Mouse (Mus musculus): ENCODE measurements around the gene Jph3. TPM values are rescaled to one million over a fixed set of nuclear protein-coding genes. Genes with fewer than 3 reads are reported as not detected.

The Jph3 gene
- polyA plus RNA-seq, 1 experiment from 2014 or later = 44.1 TPM

DNA sequence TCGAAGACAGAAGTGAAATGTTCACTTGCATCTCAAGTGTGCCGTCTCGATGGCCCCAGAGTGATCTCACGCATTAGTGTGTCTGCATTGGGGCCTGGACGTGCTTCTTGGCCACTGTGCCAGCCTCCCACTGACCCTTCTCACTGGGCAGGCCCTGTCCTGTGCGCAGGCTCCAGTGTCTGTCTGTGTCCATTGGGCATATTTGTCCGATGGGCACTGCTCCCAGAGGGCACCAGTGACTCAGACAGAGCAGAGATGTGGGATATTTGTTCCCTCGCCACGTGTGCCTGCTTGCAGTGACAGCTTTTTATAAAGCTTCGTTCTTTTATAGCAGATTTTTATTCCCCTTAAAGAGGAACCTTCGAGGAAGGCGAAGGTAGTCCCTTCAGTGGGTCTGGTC, 44.5 kb downstream of the Jph3 start:
- WGBS = 86% methylated on average over 12 of the region's 12 CpGs
- H3K9me3 ChIP-seq (replicated peaks; ENCODE audit: control insufficient read depth, low read length) = no peaks in the 10 kb centered on the region
- H3K27me3 ChIP-seq (replicated peaks; ENCODE audit: control insufficient read depth, insufficient read depth, low read length) = no peaks in the 10 kb centered on the region
- ATAC-seq (no peak), DNase-seq (ENCODE audit: low spot score) (no peak)
- H3K9ac ChIP-seq (ENCODE audit: low read length) = no peak overlapping the region
- H3K4me3 ChIP-seq (ENCODE audit: low read depth, low read length) = no peak overlapping the region
- 0 out of 2 replicates have a peak, but pooled peaks cover 3% of the 10 kb centered on the region for H3K4me1 ChIP-seq (ENCODE audit: control insufficient read depth, insufficient read depth, low read length)
- H3K36me3 ChIP-seq (ENCODE audit: control insufficient read depth, insufficient read depth, low read length) = no peaks in the 10 kb centered on the region
- no peak overlapping the region for H3K27ac ChIP-seq (ENCODE audit: low read depth, low read length)
- no peak overlapping the region for H3K4me2 ChIP-seq (ENCODE audit: low read length)

DNA sequence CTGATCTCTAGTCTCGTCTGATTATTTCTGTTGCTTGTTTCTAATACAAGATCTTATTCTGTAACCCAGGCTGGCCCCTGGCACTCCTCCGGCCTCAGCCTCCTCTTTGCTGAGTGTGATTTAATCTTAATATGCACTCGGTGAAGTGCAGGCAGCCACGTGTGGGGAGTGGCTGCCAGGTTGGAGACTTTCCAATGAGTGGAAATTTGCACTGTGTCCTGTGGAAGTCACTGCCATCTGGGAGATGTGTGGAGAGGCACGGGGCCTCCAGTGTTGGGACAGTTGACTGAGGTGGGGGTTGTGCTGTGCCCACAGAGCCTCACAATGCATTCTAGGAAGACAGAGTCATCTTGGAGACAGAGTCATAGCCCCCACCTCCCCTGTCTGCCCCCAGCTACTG, 53.1 kb downstream of the Jph3 start:
- Histone ChIP-seq H3K27ac (ENCODE audit: low read depth, low read length) (no peak overlapping the region), H3K4me3 (ENCODE audit: low read depth, low read length) (no peak overlapping the region), H3K27me3 (replicated peaks; ENCODE audit: control insufficient read depth, insufficient read depth, low read length) (no peaks in the 10 kb centered on the region), H3K9ac (ENCODE audit: low read length) (no peak overlapping the region), H3K4me1 (ENCODE audit: control insufficient read depth, insufficient read depth, low read length) (no peaks in the 10 kb centered on the region), H3K9me3 (replicated peaks; ENCODE audit: control insufficient read depth, low read length) (no peaks in the 10 kb centered on the region), H3K36me3 (ENCODE audit: control insufficient read depth, insufficient read depth, low read length) (no peaks in the 10 kb centered on the region), H3K4me2 (ENCODE audit: low read length) (no peak overlapping the region)
- 66% methylated on average over 5 of the region's 5 CpGs for WGBS
- ATAC-seq (no peak), DNase-seq (ENCODE audit: low spot score) (no peak)

- H3K4me3 ChIP-seq (ENCODE audit: low read depth, low read length) = no peak overlapping the region
- H3K9ac ChIP-seq (ENCODE audit: low read length) = no peak overlapping the region
- no peaks in the 10 kb centered on the region for H3K36me3 ChIP-seq (ENCODE audit: control insufficient read depth, insufficient read depth, low read length)
- no peaks in the 10 kb centered on the region for H3K4me1 ChIP-seq (ENCODE audit: control insufficient read depth, insufficient read depth, low read length)
- WGBS = 54% methylated on average over 10 of the region's 10 CpGs
- no peaks in the 10 kb centered on the region for H3K27me3 ChIP-seq (replicated peaks; ENCODE audit: control insufficient read depth, insufficient read depth, low read length)
- no peaks in the 10 kb centered on the region for H3K9me3 ChIP-seq (replicated peaks; ENCODE audit: control insufficient read depth, low read length)
- no peak overlapping the region for H3K4me2 ChIP-seq (ENCODE audit: low read length)
- no peak for DNase-seq (ENCODE audit: low spot score)
- H3K27ac ChIP-seq (ENCODE audit: low read depth, low read length) = no peak overlapping the region
- no peak for ATAC-seq
Measured at GRCm38 (mm10) chr8:121786542-121786941, 57.1 kb downstream of the Jph3 start.

DNA sequence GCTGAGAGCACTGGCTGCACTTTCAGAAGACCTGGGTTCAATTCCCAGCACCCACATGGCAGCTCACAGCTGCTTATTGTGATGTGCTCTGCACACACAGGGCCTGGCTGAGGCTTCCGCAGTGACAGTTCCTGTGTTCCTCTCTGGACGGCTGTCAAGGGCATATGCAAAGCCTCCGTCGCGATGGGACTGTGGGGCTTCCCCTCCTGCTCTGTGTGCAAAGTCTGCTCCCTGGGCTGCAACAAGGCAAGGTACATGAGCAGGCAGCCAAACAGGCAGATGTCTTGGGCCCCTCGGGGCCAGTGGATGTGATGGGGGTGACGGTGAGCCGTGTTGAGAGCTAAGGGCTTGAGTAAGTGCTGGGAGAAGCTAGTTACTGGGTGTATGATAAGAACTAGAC, 59.4 kb downstream of the Jph3 start:
- Histone ChIP-seq H3K9me3 (replicated peaks; ENCODE audit: control insufficient read depth, low read length) (no peaks in the 10 kb centered on the region), H3K4me2 (ENCODE audit: low read length) (no peak overlapping the region), H3K4me1 (ENCODE audit: control insufficient read depth, insufficient read depth, low read length) (no peaks in the 10 kb centered on the region), H3K27me3 (replicated peaks; ENCODE audit: control insufficient read depth, insufficient read depth, low read length) (no peaks in the 10 kb centered on the region), H3K9ac (ENCODE audit: low read length) (no peak overlapping the region), H3K4me3 (ENCODE audit: low read depth, low read length) (no peak overlapping the region), H3K36me3 (ENCODE audit: control insufficient read depth, insufficient read depth, low read length) (no peaks in the 10 kb centered on the region), H3K27ac (ENCODE audit: low read depth, low read length) (no peak overlapping the region)
- DNase-seq (ENCODE audit: low spot score) (no peak), ATAC-seq (no peak)
- 85% methylated on average over 8 of the region's 8 CpGs for WGBS

- no peaks in the 10 kb centered on the region for H3K9me3 ChIP-seq (replicated peaks; ENCODE audit: control insufficient read depth, low read length)
- H3K27ac ChIP-seq (ENCODE audit: low read depth, low read length) = no peak overlapping the region
- DNase-seq (ENCODE audit: low spot score) = no peak
- peaks cover 28% of the 10 kb centered on the region for H3K36me3 ChIP-seq (ENCODE audit: control insufficient read depth, insufficient read depth, low read length)
- H3K9ac ChIP-seq (ENCODE audit: low read length) = no peak overlapping the region
- no peaks in the 10 kb centered on the region for H3K27me3 ChIP-seq (replicated peaks; ENCODE audit: control insufficient read depth, insufficient read depth, low read length)
- no peaks in the 10 kb centered on the region for H3K4me1 ChIP-seq (ENCODE audit: control insufficient read depth, insufficient read depth, low read length)
- no peak for ATAC-seq
- H3K4me3 ChIP-seq (ENCODE audit: low read depth, low read length) = no peak overlapping the region
- H3K4me2 ChIP-seq (ENCODE audit: low read length) = no peak overlapping the region
- WGBS = 83% methylated on average over 7 of the region's 7 CpGs
Measured at GRCm38 (mm10) chr8:121792159-121792558, 62.7 kb downstream of the Jph3 start.

DNA sequence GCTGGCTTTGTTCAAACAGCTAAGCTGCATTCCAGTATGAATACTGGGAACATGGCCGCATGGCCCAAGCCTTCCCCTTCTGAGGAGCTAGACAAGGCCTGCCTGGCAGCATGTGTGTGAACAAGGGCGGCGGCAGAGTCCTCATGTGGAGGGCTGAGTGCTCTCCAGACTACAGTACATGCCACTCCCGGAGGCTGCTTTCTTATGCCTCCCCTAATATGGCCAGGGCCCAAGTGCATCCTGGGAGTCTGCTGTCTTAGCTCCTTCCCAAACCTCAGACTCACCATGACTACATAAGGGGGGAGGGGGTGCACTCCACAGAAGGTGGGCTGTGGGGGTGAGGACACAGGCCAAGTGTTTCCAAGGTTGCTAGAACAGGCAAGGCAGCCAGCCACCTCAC, 63.2 kb downstream of the Jph3 start:
- ATAC-seq (no peak), DNase-seq (ENCODE audit: low spot score) (no peak)
- 75% methylated on average over 4 of the region's 4 CpGs for WGBS
- Histone ChIP-seq H3K4me3 (ENCODE audit: low read depth, low read length) (no peak overlapping the region), H3K4me1 (ENCODE audit: control insufficient read depth, insufficient read depth, low read length) (no peaks in the 10 kb centered on the region), H3K36me3 (ENCODE audit: control insufficient read depth, insufficient read depth, low read length) (peaks cover 32% of the 10 kb centered on the region), H3K4me2 (ENCODE audit: low read length) (no peak overlapping the region), H3K9me3 (replicated peaks; ENCODE audit: control insufficient read depth, low read length) (no peaks in the 10 kb centered on the region), H3K27me3 (replicated peaks; ENCODE audit: control insufficient read depth, insufficient read depth, low read length) (no peaks in the 10 kb centered on the region), H3K9ac (ENCODE audit: low read length) (no peak overlapping the region), H3K27ac (ENCODE audit: low read depth, low read length) (no peak overlapping the region)

- WGBS = 63% methylated on average over 3 of the region's 3 CpGs
- Histone ChIP-seq H3K4me3 (ENCODE audit: low read depth, low read length) (no peak overlapping the region), H3K4me2 (ENCODE audit: low read length) (no peak overlapping the region), H3K4me1 (ENCODE audit: control insufficient read depth, insufficient read depth, low read length) (no peaks in the 10 kb centered on the region), H3K27ac (ENCODE audit: low read depth, low read length) (no peak overlapping the region), H3K36me3 (ENCODE audit: control insufficient read depth, insufficient read depth, low read length) (peaks cover 47% of the 10 kb centered on the region), H3K9ac (ENCODE audit: low read length) (no peak overlapping the region), H3K27me3 (replicated peaks; ENCODE audit: control insufficient read depth, insufficient read depth, low read length) (no peaks in the 10 kb centered on the region), H3K9me3 (replicated peaks; ENCODE audit: control insufficient read depth, low read length) (no peaks in the 10 kb centered on the region)
- no peak for DNase-seq (ENCODE audit: low spot score)
- ATAC-seq = no peak
Measured at GRCm38 (mm10) chr8:121794151-121794550, 64.7 kb downstream of the Jph3 start.

DNA sequence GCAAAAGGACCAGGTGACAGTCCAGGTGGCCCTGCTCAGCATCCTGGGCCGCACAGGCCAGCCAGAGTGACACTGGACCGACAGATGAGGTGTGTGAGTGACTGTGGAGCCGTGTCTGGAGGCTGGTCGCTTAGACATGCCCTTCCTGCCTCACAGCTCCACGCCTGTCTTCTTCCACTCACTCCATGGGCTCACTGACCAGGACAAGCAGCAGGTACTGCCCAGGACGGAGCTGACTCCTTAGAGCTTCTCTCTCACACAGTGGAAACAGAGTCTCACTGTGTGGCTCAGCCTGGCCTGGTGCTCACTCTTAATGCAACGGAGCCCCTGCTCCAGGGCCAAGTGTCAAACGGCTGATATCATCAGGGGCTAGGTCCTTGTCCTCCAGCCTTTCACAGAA, 66.0 kb downstream of the Jph3 start:
- H3K9ac ChIP-seq (ENCODE audit: low read length) = no peak overlapping the region
- no peaks in the 10 kb centered on the region for H3K4me1 ChIP-seq (ENCODE audit: control insufficient read depth, insufficient read depth, low read length)
- 92% methylated on average over 8 of the region's 8 CpGs for WGBS
- no peak overlapping the region for H3K27ac ChIP-seq (ENCODE audit: low read depth, low read length)
- H3K4me3 ChIP-seq (ENCODE audit: low read depth, low read length) = no peak overlapping the region
- no peak for DNase-seq (ENCODE audit: low spot score)
- H3K4me2 ChIP-seq (ENCODE audit: low read length) = no peak overlapping the region
- no peak for ATAC-seq
- no peaks in the 10 kb centered on the region for H3K9me3 ChIP-seq (replicated peaks; ENCODE audit: control insufficient read depth, low read length)
- H3K27me3 ChIP-seq (replicated peaks; ENCODE audit: control insufficient read depth, insufficient read depth, low read length) = no peaks in the 10 kb centered on the region
- peaks cover 58% of the 10 kb centered on the region for H3K36me3 ChIP-seq (ENCODE audit: control insufficient read depth, insufficient read depth, low read length)

- Histone ChIP-seq H3K9ac (ENCODE audit: low read length) (no peak overlapping the region), H3K4me2 (ENCODE audit: low read length) (no peak overlapping the region), H3K4me3 (ENCODE audit: low read depth, low read length) (no peak overlapping the region), H3K27me3 (replicated peaks; ENCODE audit: control insufficient read depth, insufficient read depth, low read length) (no peaks in the 10 kb centered on the region), H3K9me3 (replicated peaks; ENCODE audit: control insufficient read depth, low read length) (no peaks in the 10 kb centered on the region), H3K4me1 (ENCODE audit: control insufficient read depth, insufficient read depth, low read length) (no peaks in the 10 kb centered on the region), H3K36me3 (ENCODE audit: control insufficient read depth, insufficient read depth, low read length) (peaks cover 67% of the 10 kb centered on the region), H3K27ac (ENCODE audit: low read depth, low read length) (no peak overlapping the region)
- 91% methylated on average over 11 of the region's 11 CpGs for WGBS
- DNase-seq (ENCODE audit: low spot score) (no peak), ATAC-seq (no peak)
Measured at GRCm38 (mm10) chr8:121796406-121796805, 67.0 kb downstream of the Jph3 start.

All from forebrain, embryonic 14.5 days (tissue).